Mouse (Mus musculus): ENCODE results near the gene Nfe2l2.

DNA sequence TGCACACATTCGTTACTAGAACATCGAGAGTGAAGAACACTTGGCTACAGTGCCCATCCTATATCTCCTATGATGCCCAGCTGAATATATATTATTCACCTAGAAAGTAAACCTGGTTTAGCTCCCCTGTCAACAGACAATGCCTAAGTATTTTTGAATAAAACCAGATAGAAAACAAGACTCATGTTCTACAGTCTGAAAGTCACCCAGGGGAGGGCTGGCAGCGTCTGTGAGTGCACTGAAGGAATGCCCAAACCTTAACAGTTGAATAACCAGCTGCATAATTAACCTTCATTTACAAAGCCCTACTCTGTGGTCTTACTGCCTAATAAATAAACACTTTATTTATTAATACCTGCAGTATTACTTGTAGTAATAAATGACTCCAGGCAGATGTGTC, 19.9 kb downstream of the Nfe2l2 start:
- TF ChIP-seq POLR2A (IDR thresholded peaks at IDR 0.05; ENCODE audit: insufficient read length, low read depth) (no peak), USF1 (IDR thresholded peaks at IDR 0.05; ENCODE audit: low read depth) (no peak)
